ENCODE assay signal across 9 mouse cellular contexts in the genomic region with DNA sequence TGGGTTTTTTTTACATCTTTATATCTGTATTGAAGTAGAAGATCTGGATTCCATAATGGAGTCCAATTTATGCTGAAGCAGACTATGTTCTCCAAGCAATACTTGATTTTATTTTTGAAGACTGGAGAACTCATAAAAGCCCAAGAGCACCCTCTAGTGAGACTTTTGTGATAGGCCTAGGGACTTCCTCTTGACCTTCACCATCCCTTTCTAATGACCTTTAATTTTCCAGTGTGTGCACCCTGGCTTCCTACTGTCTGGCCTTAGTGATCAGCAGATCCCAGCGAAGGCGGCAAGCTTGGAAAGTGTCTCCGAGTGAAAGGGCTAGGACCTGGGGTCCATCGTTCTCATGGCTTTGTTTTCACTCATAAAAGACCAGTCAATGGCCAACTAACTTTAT.
DNase-seq lines count a peak whose midpoint lies in the region; ATAC-seq lines count a peak whose summit lies in the region.
"Had no signal": no experiment of that assay in that cellular context is flagged by ENCODE, and none has a peak within 500 bp of the region (broad histone marks: within the 10 kb centered on the region; RNA-seq: fewer than 3 reads in every experiment).

No protein-coding gene starts in this region.

- no peak overlapping the region for H3K27ac ChIP-seq in heart, embryonic 12.5 days (ENCODE audit: poor library complexity, severe bottlenecking)

- H3K4me1 ChIP-seq in heart, embryonic 12.5 days (replicated peaks) = no peaks in the 10 kb centered on the region
- H3K4me1 ChIP-seq: megakaryocyte, embryonic 14.5 days had no signal

- no peaks in the 10 kb centered on the region for H3K9me3 ChIP-seq in heart, embryonic 12.5 days (replicated peaks)
- H3K9me3 ChIP-seq: megakaryocyte, embryonic 14.5 days had no signal

- H3K4me3 ChIP-seq in heart, embryonic 12.5 days = no peak overlapping the region
- H3K4me3 ChIP-seq: megakaryocyte, embryonic 14.5 days had no signal

- no peaks in the 10 kb centered on the region for H3K27me3 ChIP-seq in heart, embryonic 12.5 days (replicated peaks)
- H3K27me3 ChIP-seq: megakaryocyte, embryonic 14.5 days had no signal

- WGBS in heart, embryonic 12.5 days = 70% methylated on average over 4 of the region's 4 CpGs

- H3K9ac ChIP-seq in heart, embryonic 12.5 days = no peak overlapping the region

- H3K36me3 ChIP-seq in heart, embryonic 12.5 days = no peaks in the 10 kb centered on the region

- no peak for ATAC-seq in heart, embryonic 12.5 days (ENCODE audit: insufficient number of reproducible peaks, low FRiP score)

- DNase-seq in heart, adult 11 months = peak; percentile 86
- DNase-seq in A20 (ENCODE audit: low read depth, low spot score) = peak; percentile 51
- peak; percentile 1 for DNase-seq in adrenal gland, postnatal 25 days
- DNase-seq in kidney, postnatal 10 days = peak; percentile 23
- no peak for DNase-seq in yolk sac, embryonic 10.5 days (ENCODE audit: low spot score)
- DNase-seq in frontal cortex, postnatal 36 days (ENCODE audit: low spot score in 2 of 2) = no peak
- no peak for DNase-seq in c-Kit-positive CD71-positive TER-119-positive erythroid progenitor cells, embryonic 14.5 days (ENCODE audit: low spot score)

- no peak overlapping the region for H3K4me2 ChIP-seq in heart, embryonic 12.5 days

Comparison
In these comparisons a context has a peak if more than half of its experiments do, and no peak if none do; other contexts are left out.
1. DNase-seq: peak in heart, adult 11 months (single experiment), A20 (single experiment), adrenal gland, postnatal 25 days (single experiment) and kidney, postnatal 10 days (single experiment); none in yolk sac, embryonic 10.5 days (single experiment), frontal cortex, postnatal 36 days (0 of 2) and c-Kit-positive CD71-positive TER-119-positive erythroid progenitor cells, embryonic 14.5 days (single experiment).